Mouse (Mus musculus) liver, embryonic 13.5 days (tissue): Measurements from ENCODE around the gene Dyrk1a. TPM values are rescaled to one million over a fixed set of nuclear protein-coding genes. Genes with fewer than 3 reads are reported as not detected.
A peak's percentile ranks its signal among the peaks of the same experiment; 100 is the strongest.

ENCODE experiments used
- ATAC-seq: fragments of 200-750 bp; cut with Nextera tagmentation; 2 replicates; pipeline ENCODE4 v1.8.0; 2017; ENCODE audit warnings: low read depth, mild to moderate bottlenecking, moderate number of reproducible peaks, moderate library complexity
- DNase-seq: peaks from one replicate; pipeline ENCODE4 v3.0.0; 2022
- H3K27ac ChIP-seq: fragments of 300-500 bp; sonication (generic); 2 replicates; pipeline ENCODE4 v1.5.1; 2015; ENCODE audit warnings: moderate library complexity, mild to moderate bottlenecking, inconsistent platforms
- H3K27me3 ChIP-seq: fragments of 300-500 bp; sonication (generic); 2 replicates; pipeline ENCODE4 v1.6.1; 2015; ENCODE audit warnings: mild to moderate bottlenecking, inconsistent platforms
- H3K36me3 ChIP-seq: fragments of 300-500 bp; sonication (generic); 2 replicates; pipeline ENCODE4 v1.6.1; 2015; ENCODE audit warnings: mild to moderate bottlenecking, inconsistent platforms
- H3K4me1 ChIP-seq: fragments of 300-500 bp; sonication (generic); replicated peaks from 2 replicates; pipeline ENCODE4 v1.6.1; 2015; ENCODE audit warnings: inconsistent platforms
- H3K4me2 ChIP-seq: fragments of 300-500 bp; sonication (generic); 2 replicates; pipeline ENCODE4 v1.6.1; 2015; ENCODE audit warnings: inconsistent platforms, mild to moderate bottlenecking, moderate library complexity
- H3K4me3 ChIP-seq: fragments of 300-500 bp; sonication (generic); replicated peaks from 2 replicates; pipeline ENCODE4 v1.5.1; 2015; ENCODE audit warnings: mild to moderate bottlenecking, inconsistent platforms
- H3K9ac ChIP-seq: fragments of 300-500 bp; sonication (generic); 2 replicates; pipeline ENCODE4 v1.6.1; 2015; ENCODE audit warnings: mild to moderate bottlenecking, inconsistent platforms
- H3K9me3 ChIP-seq: fragments of 300-500 bp; sonication (generic); replicated peaks from 2 replicates; pipeline ENCODE4 v1.6.1; 2016; ENCODE audit warnings: inconsistent platforms
- WGBS: fragments of 180-500 bp; shearing (Covaris S2); methylation state at CpG from one replicate; pipeline ENCODE4 v1.1.7; 2015; ENCODE audit not compliant: insufficient replicate concordance; 5-methylcytosine and 5-hydroxymethylcytosine counted together
- polyA plus RNA-seq: library from polyadenylated mRNA; unstranded; fragments of >200 nt; fragmentation: Nextera tagmentation; extraction: Ambion mirVana; gene quantifications from 2 replicates; pipeline ENCODE4 v1.2.1, GENCODE M21; 2015

The Dyrk1a gene
- polyA plus RNA-seq, 1 experiment from 2014 or later = 5.3 TPM

- H3K4me3 ChIP-seq = no peak overlapping the region
- H3K9me3 ChIP-seq = no peaks in the 10 kb centered on the region
- H3K36me3 ChIP-seq = no peaks in the 10 kb centered on the region
- no peak overlapping the region for H3K27ac ChIP-seq
- no peaks in the 10 kb centered on the region for H3K27me3 ChIP-seq
- ATAC-seq = no peak
- H3K4me1 ChIP-seq = peaks cover 81% of the 10 kb centered on the region
- no peak overlapping the region for H3K4me2 ChIP-seq
- no peak for DNase-seq
- no peak overlapping the region for H3K9ac ChIP-seq
Measured at GRCm38 (mm10) chr16:94574718-94575094, 4.9 kb downstream of the Dyrk1a start.

GRCm38 (mm10) chr16:94575757-94576156 is 5.9 kb downstream of the Dyrk1a start:
- no peaks in the 10 kb centered on the region for H3K27me3 ChIP-seq
- ATAC-seq = no peak
- no peaks in the 10 kb centered on the region for H3K36me3 ChIP-seq
- no peak overlapping the region for H3K4me2 ChIP-seq
- 79% methylated on average over 5 of the region's 5 CpGs for WGBS
- H3K9me3 ChIP-seq = no peaks in the 10 kb centered on the region
- no peak for DNase-seq
- H3K27ac ChIP-seq = no peak overlapping the region
- H3K4me1 ChIP-seq = peaks cover 88% of the 10 kb centered on the region
- H3K4me3 ChIP-seq = no peak overlapping the region
- H3K9ac ChIP-seq = no peak overlapping the region

GRCm38 (mm10) chr16:94579348-94579747 is 9.5 kb downstream of the Dyrk1a start:
- Histone ChIP-seq H3K27me3 (no peaks in the 10 kb centered on the region), H3K36me3 (no peaks in the 10 kb centered on the region), H3K9me3 (no peaks in the 10 kb centered on the region), H3K4me3 (no peak overlapping the region), H3K4me2 (no peak overlapping the region), H3K27ac (no peak overlapping the region), H3K4me1 (peaks cover 83% of the 10 kb centered on the region), H3K9ac (no peak overlapping the region)
- 69% methylated on average over 4 of the region's 4 CpGs for WGBS
- DNase-seq (no peak), ATAC-seq (no peak)

DNA sequence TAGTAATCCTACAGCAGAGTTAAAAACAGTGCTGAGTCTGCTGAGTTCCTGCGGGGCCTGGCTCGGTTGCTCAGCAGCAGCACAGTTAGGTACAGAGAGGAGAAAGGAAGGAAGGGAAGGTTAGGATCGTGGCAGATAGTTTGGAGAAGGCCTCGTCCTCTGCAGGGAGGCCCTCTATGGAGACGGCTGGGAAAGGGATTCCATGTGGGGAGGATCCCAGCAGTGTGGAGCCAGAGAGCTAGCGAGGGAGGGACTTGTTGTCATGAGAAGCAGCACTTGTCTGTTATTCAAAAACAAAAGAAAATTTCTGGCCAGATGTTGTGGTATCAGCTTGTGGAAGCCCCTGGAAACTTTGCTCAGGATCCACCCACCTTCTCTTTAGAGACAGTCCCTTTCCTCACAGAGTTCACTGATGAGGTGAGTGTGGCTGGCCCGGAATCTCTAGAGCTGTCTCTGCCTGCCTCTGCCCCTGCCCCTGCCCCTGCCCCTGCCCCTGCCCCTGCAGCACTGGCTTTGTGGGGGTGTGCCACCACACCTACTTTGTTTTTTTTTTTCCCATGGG is 11.1 kb downstream of the Dyrk1a start:
- H3K27me3 ChIP-seq = no peaks in the 10 kb centered on the region
- H3K9ac ChIP-seq = 0 out of 2 replicates have a peak overlapping the region, but pooled peaks have one; percentile 2
- H3K4me3 ChIP-seq = no peak overlapping the region
- peak overlapping the region; percentile 59 for H3K27ac ChIP-seq
- ATAC-seq (no peak), DNase-seq (no peak)
- H3K36me3 ChIP-seq = no peaks in the 10 kb centered on the region
- H3K4me2 ChIP-seq = no peak overlapping the region
- peaks cover 80% of the 10 kb centered on the region for H3K4me1 ChIP-seq
- WGBS = 42% methylated on average over 7 of the region's 7 CpGs
- no peaks in the 10 kb centered on the region for H3K9me3 ChIP-seq

GRCm38 (mm10) chr16:94586349-94586990 is 16.7 kb downstream of the Dyrk1a start:
- Histone ChIP-seq H3K27me3 (no peaks in the 10 kb centered on the region), H3K4me1 (peaks cover 82% of the 10 kb centered on the region), H3K4me2 (no peak overlapping the region), H3K9ac (no peak overlapping the region), H3K27ac (no peak overlapping the region), H3K9me3 (no peaks in the 10 kb centered on the region), H3K4me3 (no peak overlapping the region), H3K36me3 (no peaks in the 10 kb centered on the region)
- ATAC-seq = no peak
- no peak for DNase-seq
- WGBS = 61% methylated on average over 7 of the region's 7 CpGs

GRCm38 (mm10) chr16:94587461-94587860 is 17.7 kb downstream of the Dyrk1a start:
- Histone ChIP-seq H3K27ac (no peak overlapping the region), H3K27me3 (no peaks in the 10 kb centered on the region), H3K36me3 (no peaks in the 10 kb centered on the region), H3K9ac (no peak overlapping the region), H3K9me3 (no peaks in the 10 kb centered on the region), H3K4me1 (peaks cover 81% of the 10 kb centered on the region), H3K4me2 (no peak overlapping the region), H3K4me3 (no peak overlapping the region)
- WGBS = 69% methylated on average over 4 of the region's 4 CpGs
- DNase-seq = no peak
- ATAC-seq = no peak

- Histone ChIP-seq H3K27ac (no peak overlapping the region), H3K4me1 (peaks cover 85% of the 10 kb centered on the region)
Measured at GRCm38 (mm10) chr16:94588171-94588570, 18.4 kb downstream of the Dyrk1a start.

DNA sequence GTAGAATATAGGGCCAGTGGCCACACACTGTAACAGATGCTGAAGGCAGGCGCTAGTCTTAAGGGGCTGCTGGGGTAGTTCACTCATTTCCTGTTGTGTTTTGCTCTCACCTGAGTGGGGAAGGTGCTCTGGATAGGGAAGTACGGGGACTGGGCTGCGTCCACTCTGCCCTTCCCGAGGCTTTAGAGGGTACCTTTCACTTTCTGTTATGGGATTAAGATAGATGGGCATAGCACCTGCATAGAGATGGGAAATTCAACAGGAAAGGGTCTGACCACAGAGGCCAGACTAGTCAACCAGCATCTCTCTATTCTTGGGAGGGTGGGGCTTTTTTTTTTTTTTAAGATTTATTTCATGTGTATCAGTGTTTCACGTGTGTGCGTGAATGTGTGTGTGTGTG is 19.2 kb downstream of the Dyrk1a start:
- no peak overlapping the region for H3K27ac ChIP-seq
- H3K4me3 ChIP-seq = no peak overlapping the region
- 67% methylated on average over 6 of the region's 6 CpGs for WGBS
- no peak for DNase-seq
- no peaks in the 10 kb centered on the region for H3K36me3 ChIP-seq
- ATAC-seq = no peak
- H3K4me2 ChIP-seq = no peak overlapping the region
- no peaks in the 10 kb centered on the region for H3K9me3 ChIP-seq
- H3K4me1 ChIP-seq = peaks cover 84% of the 10 kb centered on the region
- H3K9ac ChIP-seq = 0 out of 2 replicates have a peak overlapping the region, but pooled peaks have one; percentile 3
- no peaks in the 10 kb centered on the region for H3K27me3 ChIP-seq

More at GRCm38 (mm10) chr16:94588171-94588570, 18.4 kb downstream of the Dyrk1a start:
- H3K4me3 ChIP-seq = no peak overlapping the region
- no peaks in the 10 kb centered on the region for H3K27me3 ChIP-seq
- ATAC-seq (no peak; the same call in 1 of the 2 replicates), DNase-seq (no peak)
- H3K9me3 ChIP-seq = no peaks in the 10 kb centered on the region
- no peak overlapping the region for H3K9ac ChIP-seq
- 78% methylated on average over 8 of the region's 8 CpGs for WGBS
- no peaks in the 10 kb centered on the region for H3K36me3 ChIP-seq
- no peak overlapping the region for H3K4me2 ChIP-seq

- ATAC-seq = no peak
- no peak overlapping the region for H3K4me2 ChIP-seq
- no peaks in the 10 kb centered on the region for H3K9me3 ChIP-seq
- peaks cover 85% of the 10 kb centered on the region for H3K4me1 ChIP-seq
- H3K27ac ChIP-seq = no peak overlapping the region
- no peaks in the 10 kb centered on the region for H3K36me3 ChIP-seq
- DNase-seq = no peak
- no peak overlapping the region for H3K4me3 ChIP-seq
- H3K27me3 ChIP-seq = no peaks in the 10 kb centered on the region
- 76% methylated on average over 1 of the region's 1 CpGs for WGBS
- H3K9ac ChIP-seq = no peak overlapping the region
Measured at GRCm38 (mm10) chr16:94589648-94590047, 19.8 kb downstream of the Dyrk1a start.

DNA sequence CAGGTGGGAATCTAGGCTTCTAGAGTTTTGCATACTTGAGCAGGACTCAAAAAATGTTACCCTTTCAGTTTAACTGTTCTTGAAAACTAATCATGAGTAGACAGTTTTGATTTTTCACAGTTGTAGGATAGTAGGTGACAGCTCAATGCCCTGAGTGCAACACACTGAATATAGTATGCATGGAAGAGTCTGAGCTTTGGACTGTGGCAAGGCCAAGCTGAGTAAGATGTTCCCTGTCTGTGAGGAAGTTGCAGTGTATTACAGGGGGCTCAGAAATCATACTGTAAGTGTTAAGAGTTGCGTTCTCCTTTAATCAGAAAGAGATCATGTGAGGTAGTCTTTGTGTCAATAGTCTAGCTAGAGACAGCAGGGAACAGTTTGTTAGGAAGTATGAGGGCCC is 20.4 kb downstream of the Dyrk1a start:
- H3K4me2 ChIP-seq = no peak overlapping the region
- H3K27me3 ChIP-seq = no peaks in the 10 kb centered on the region
- DNase-seq (no peak), ATAC-seq (no peak)
- 81% methylated on average over 1 of the region's 1 CpGs for WGBS
- no peaks in the 10 kb centered on the region for H3K9me3 ChIP-seq
- peaks cover 85% of the 10 kb centered on the region for H3K4me1 ChIP-seq
- no peak overlapping the region for H3K27ac ChIP-seq
- H3K9ac ChIP-seq = no peak overlapping the region
- peaks cover 2% of the 10 kb centered on the region; the same call in 1 of the 2 replicates for H3K36me3 ChIP-seq
- no peak overlapping the region for H3K4me3 ChIP-seq

GRCm38 (mm10) chr16:94590977-94591376 is 21.2 kb downstream of the Dyrk1a start:
- peaks cover 87% of the 10 kb centered on the region for H3K4me1 ChIP-seq
- DNase-seq = no peak
- no peaks in the 10 kb centered on the region for H3K9me3 ChIP-seq
- no peak overlapping the region for H3K4me2 ChIP-seq
- no peaks in the 10 kb centered on the region for H3K27me3 ChIP-seq
- peaks cover 3% of the 10 kb centered on the region; the same call in 1 of the 2 replicates for H3K36me3 ChIP-seq
- no peak overlapping the region for H3K27ac ChIP-seq
- H3K4me3 ChIP-seq = no peak overlapping the region
- 83% methylated on average over 8 of the region's 8 CpGs for WGBS
- ATAC-seq = no peak
- no peak overlapping the region for H3K9ac ChIP-seq

DNA sequence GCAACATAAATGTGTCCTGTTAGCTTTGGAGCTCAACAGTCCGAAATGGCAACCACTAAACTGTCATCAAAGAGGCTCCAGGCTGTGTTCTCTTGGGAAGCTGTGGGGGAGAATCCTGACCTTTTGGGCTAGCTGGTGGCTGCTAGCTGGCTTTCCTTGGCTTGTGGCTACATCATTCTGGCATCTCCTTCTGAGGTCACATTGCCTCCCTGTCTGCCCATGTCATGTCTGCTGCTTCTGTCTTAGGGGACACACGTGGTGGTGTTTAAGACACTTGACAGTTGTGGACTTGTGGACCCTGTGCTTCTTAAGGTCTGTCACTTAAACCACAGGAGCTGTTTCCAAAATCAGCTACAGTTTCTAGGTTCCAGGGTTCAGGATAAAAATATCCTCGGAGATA is 21.7 kb downstream of the Dyrk1a start:
- peaks cover 3% of the 10 kb centered on the region; the same call in 1 of the 2 replicates for H3K36me3 ChIP-seq
- H3K4me2 ChIP-seq = no peak overlapping the region
- peaks cover 86% of the 10 kb centered on the region for H3K4me1 ChIP-seq
- no peaks in the 10 kb centered on the region for H3K9me3 ChIP-seq
- no peaks in the 10 kb centered on the region for H3K27me3 ChIP-seq
- no peak overlapping the region for H3K27ac ChIP-seq
- H3K9ac ChIP-seq = no peak overlapping the region
- ATAC-seq = no peak
- no peak for DNase-seq
- H3K4me3 ChIP-seq = no peak overlapping the region
- WGBS = 61% methylated on average over 3 of the region's 3 CpGs
